Mouse (Mus musculus): ENCODE results near the gene Nol3. TPM values are rescaled to one million over a fixed set of nuclear protein-coding genes. Genes with fewer than 3 reads are reported as not detected.
A peak's percentile ranks its signal among the peaks of the same experiment; 100 is the strongest.

The Nol3 gene
- polyA plus RNA-seq, 1 experiment = 3.5 TPM

GRCm38 (mm10) chr8:105278911-105279334 is 3.0 kb downstream of the Nol3 start:
- Histone ChIP-seq H3K4me1 (replicated peaks; ENCODE audit: control insufficient read depth, insufficient read depth, low read length) (peaks cover 20% of the 10 kb centered on the region), H3K27me3 (ENCODE audit: control insufficient read depth, insufficient read depth, low read length) (no peaks in the 10 kb centered on the region; the same call in 1 of the 2 replicates), H3K4me3 (ENCODE audit: control insufficient read depth, insufficient read depth, low read length) (no peak overlapping the region), H3K27ac (ENCODE audit: control insufficient read depth, insufficient read depth, low read length) (no peak overlapping the region), H3K36me3 (ENCODE audit: control insufficient read depth, insufficient read depth, low read length) (no peaks in the 10 kb centered on the region)
- no peak for DNase-seq
- WGBS = 2% methylated on average over 28 of the region's 28 CpGs
- TF ChIP-seq POLR2A (IDR thresholded peaks at IDR 0.05; ENCODE audit: control insufficient read depth, extremely low read depth, insufficient read depth, low read length, poor library complexity) = no peak
- no peak for TF ChIP-seq CTCF (IDR thresholded peaks at IDR 0.05; ENCODE audit: borderline replicate concordance, control insufficient read depth, extremely low read depth, insufficient read depth, low read length, poor library complexity)

- no peaks in the 10 kb centered on the region for H3K36me3 ChIP-seq (ENCODE audit: control insufficient read depth, insufficient read depth, low read length)
- no peak for DNase-seq
- H3K27me3 ChIP-seq (ENCODE audit: control insufficient read depth, insufficient read depth, low read length) = no peaks in the 10 kb centered on the region; the same call in 1 of the 2 replicates
- WGBS = 14% methylated on average over 3 of the region's 3 CpGs
- H3K27ac ChIP-seq (ENCODE audit: control insufficient read depth, insufficient read depth, low read length) = no peak overlapping the region
- H3K4me1 ChIP-seq (replicated peaks; ENCODE audit: control insufficient read depth, insufficient read depth, low read length) = peaks cover 20% of the 10 kb centered on the region
- TF ChIP-seq CTCF (IDR thresholded peaks at IDR 0.05; ENCODE audit: borderline replicate concordance, control insufficient read depth, extremely low read depth, insufficient read depth, low read length, poor library complexity) = no peak
- TF ChIP-seq POLR2A (IDR thresholded peaks at IDR 0.05; ENCODE audit: control insufficient read depth, extremely low read depth, insufficient read depth, low read length, poor library complexity) = no peak
- H3K4me3 ChIP-seq (ENCODE audit: control insufficient read depth, insufficient read depth, low read length) = no peak overlapping the region
These were observed 4.6 kb downstream of the Nol3 start for GRCm38 (mm10) chr8:105280567-105280966.

GRCm38 (mm10) chr8:105281821-105282220 is 5.9 kb downstream of the Nol3 start:
- no peak overlapping the region for H3K4me3 ChIP-seq (ENCODE audit: control insufficient read depth, insufficient read depth, low read length)
- H3K27ac ChIP-seq (ENCODE audit: control insufficient read depth, insufficient read depth, low read length) = no peak overlapping the region
- WGBS = 98% methylated on average over 12 of the region's 12 CpGs
- H3K36me3 ChIP-seq (ENCODE audit: control insufficient read depth, insufficient read depth, low read length) = no peaks in the 10 kb centered on the region
- H3K4me1 ChIP-seq (replicated peaks; ENCODE audit: control insufficient read depth, insufficient read depth, low read length) = peaks cover 12% of the 10 kb centered on the region
- no peak for DNase-seq
- no peaks in the 10 kb centered on the region; the same call in 1 of the 2 replicates for H3K27me3 ChIP-seq (ENCODE audit: control insufficient read depth, insufficient read depth, low read length)
- no peak for TF ChIP-seq CTCF (IDR thresholded peaks at IDR 0.05; ENCODE audit: borderline replicate concordance, control insufficient read depth, extremely low read depth, insufficient read depth, low read length, poor library complexity)
- no peak for TF ChIP-seq POLR2A (IDR thresholded peaks at IDR 0.05; ENCODE audit: control insufficient read depth, extremely low read depth, insufficient read depth, low read length, poor library complexity)

- Histone ChIP-seq H3K4me1 (replicated peaks; ENCODE audit: control insufficient read depth, insufficient read depth, low read length) (peaks cover 12% of the 10 kb centered on the region), H3K36me3 (ENCODE audit: control insufficient read depth, insufficient read depth, low read length) (no peaks in the 10 kb centered on the region), H3K27me3 (ENCODE audit: control insufficient read depth, insufficient read depth, low read length) (no peaks in the 10 kb centered on the region; the same call in 1 of the 2 replicates), H3K27ac (ENCODE audit: control insufficient read depth, insufficient read depth, low read length) (no peak overlapping the region), H3K4me3 (ENCODE audit: control insufficient read depth, insufficient read depth, low read length) (no peak overlapping the region)
- WGBS = 91% methylated on average over 4 of the region's 4 CpGs
- DNase-seq = no peak
- TF ChIP-seq CTCF (IDR thresholded peaks at IDR 0.05; ENCODE audit: borderline replicate concordance, control insufficient read depth, extremely low read depth, insufficient read depth, low read length, poor library complexity) (no peak), POLR2A (IDR thresholded peaks at IDR 0.05; ENCODE audit: control insufficient read depth, extremely low read depth, insufficient read depth, low read length, poor library complexity) (no peak)
These were observed 6.3 kb downstream of the Nol3 start for GRCm38 (mm10) chr8:105282239-105282638.

GRCm38 (mm10) chr8:105283074-105283473 is 7.1 kb downstream of the Nol3 start:
- 70% methylated on average over 23 of the region's 23 CpGs for WGBS
- Histone ChIP-seq H3K4me1 (replicated peaks; ENCODE audit: control insufficient read depth, insufficient read depth, low read length) (peaks cover 12% of the 10 kb centered on the region), H3K4me3 (ENCODE audit: control insufficient read depth, insufficient read depth, low read length) (no peak overlapping the region), H3K27ac (ENCODE audit: control insufficient read depth, insufficient read depth, low read length) (no peak overlapping the region), H3K27me3 (ENCODE audit: control insufficient read depth, insufficient read depth, low read length) (no peaks in the 10 kb centered on the region; the same call in 1 of the 2 replicates), H3K36me3 (ENCODE audit: control insufficient read depth, insufficient read depth, low read length) (no peaks in the 10 kb centered on the region)
- no peak for TF ChIP-seq POLR2A (IDR thresholded peaks at IDR 0.05; ENCODE audit: control insufficient read depth, extremely low read depth, insufficient read depth, low read length, poor library complexity)
- TF ChIP-seq CTCF (IDR thresholded peaks at IDR 0.05; ENCODE audit: borderline replicate concordance, control insufficient read depth, extremely low read depth, insufficient read depth, low read length, poor library complexity) = peak; percentile 79
- no peak for DNase-seq

GRCm38 (mm10) chr8:105285514-105285913 is 9.6 kb downstream of the Nol3 start:
- Histone ChIP-seq H3K36me3 (ENCODE audit: control insufficient read depth, insufficient read depth, low read length) (no peaks in the 10 kb centered on the region), H3K4me1 (replicated peaks; ENCODE audit: control insufficient read depth, insufficient read depth, low read length) (peaks cover 17% of the 10 kb centered on the region), H3K4me3 (ENCODE audit: control insufficient read depth, insufficient read depth, low read length) (no peak overlapping the region), H3K27ac (ENCODE audit: control insufficient read depth, insufficient read depth, low read length) (no peak overlapping the region), H3K27me3 (ENCODE audit: control insufficient read depth, insufficient read depth, low read length) (no peaks in the 10 kb centered on the region)
- TF ChIP-seq CTCF (IDR thresholded peaks at IDR 0.05; ENCODE audit: borderline replicate concordance, control insufficient read depth, extremely low read depth, insufficient read depth, low read length, poor library complexity) (no peak), POLR2A (IDR thresholded peaks at IDR 0.05; ENCODE audit: control insufficient read depth, extremely low read depth, insufficient read depth, low read length, poor library complexity) (no peak)
- 94% methylated on average over 12 of the region's 12 CpGs for WGBS
- no peak for DNase-seq

GRCm38 (mm10) chr8:105286907-105287306 is 11.0 kb downstream of the Nol3 start:
- peaks cover 20% of the 10 kb centered on the region for H3K4me1 ChIP-seq (replicated peaks; ENCODE audit: control insufficient read depth, insufficient read depth, low read length)
- no peaks in the 10 kb centered on the region for H3K36me3 ChIP-seq (ENCODE audit: control insufficient read depth, insufficient read depth, low read length)
- no peaks in the 10 kb centered on the region for H3K27me3 ChIP-seq (ENCODE audit: control insufficient read depth, insufficient read depth, low read length)
- H3K4me3 ChIP-seq (ENCODE audit: control insufficient read depth, insufficient read depth, low read length) = no peak overlapping the region
- 89% methylated on average over 4 of the region's 4 CpGs for WGBS
- no peak for DNase-seq
- no peak for TF ChIP-seq CTCF (IDR thresholded peaks at IDR 0.05; ENCODE audit: borderline replicate concordance, control insufficient read depth, extremely low read depth, insufficient read depth, low read length, poor library complexity)
- H3K27ac ChIP-seq (ENCODE audit: control insufficient read depth, insufficient read depth, low read length) = no peak overlapping the region
